Mouse (Mus musculus) left cerebral cortex, adult 8-10 months (tissue): ENCODE results near the gene Gm10203. TPM values are rescaled to one million over a fixed set of nuclear protein-coding genes. Genes with fewer than 3 reads are reported as not detected.
A peak's percentile ranks its signal among the peaks of the same experiment; 100 is the strongest.
"Not testable (repeated sequence)": the region's sequence is repeated elsewhere in the genome, so short reads cannot be mapped to it uniquely, and the experiment has no call there.

Experiments used
- DNase-seq, 2 experiments: peaks; one replicate each; pipeline ENCODE4 v3.0.0; 2022; ENCODE audit warnings: low spot score in 2 of 2
- total RNA-seq, 4 experiments: library from RNA; stranded (reverse); gene quantifications; 2 replicates each; pipeline ENCODE4 v1.2.4; 2022

The Gm10203 gene
- not detected for total RNA-seq

DNA sequence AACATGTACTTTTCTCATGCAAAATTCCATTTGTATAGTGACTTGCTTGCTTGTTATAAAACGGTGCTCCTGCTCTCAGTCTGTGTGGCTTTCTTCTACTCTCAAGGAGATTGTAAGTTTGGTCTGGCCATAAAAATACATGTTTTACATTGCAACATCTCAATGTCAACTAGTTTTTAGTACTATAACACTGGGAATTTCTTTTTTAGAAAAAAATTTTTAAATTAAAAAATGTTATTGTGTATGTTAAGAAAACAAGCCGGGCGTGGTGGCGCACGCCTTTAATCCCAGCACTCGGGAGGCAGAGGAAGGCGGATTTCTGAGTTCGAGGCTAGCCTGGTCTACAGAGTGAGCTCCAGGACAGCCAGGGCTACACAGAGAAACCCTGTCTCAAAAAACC lies at the start of gene Gm10203:
Gene Gm10203, plus strand, starts transcription at position 301 of the 400 bp plus-strand sequence.
- not testable (repeated sequence) for DNase-seq

DNA sequence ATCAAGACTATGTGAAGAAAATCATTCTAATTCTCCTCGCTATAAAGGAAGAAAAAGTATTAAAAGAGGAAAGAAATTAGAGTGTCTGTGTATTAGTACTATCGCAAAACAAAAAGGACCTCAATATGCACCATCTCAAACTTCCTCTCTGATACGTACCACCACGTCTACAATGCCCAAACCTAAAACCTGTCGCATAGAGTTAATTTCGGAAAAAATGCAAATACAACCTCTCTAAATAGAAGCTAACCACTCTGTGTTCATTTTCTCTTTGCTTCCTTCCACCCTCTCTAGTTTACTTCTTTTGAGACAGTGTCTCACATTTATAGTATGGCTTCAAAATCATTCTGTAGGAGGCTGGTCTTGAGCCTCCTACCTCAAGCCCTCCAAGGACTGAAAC lies 37.6 kb upstream of the Gm10203 start:
- DNase-seq: no peak

DNA sequence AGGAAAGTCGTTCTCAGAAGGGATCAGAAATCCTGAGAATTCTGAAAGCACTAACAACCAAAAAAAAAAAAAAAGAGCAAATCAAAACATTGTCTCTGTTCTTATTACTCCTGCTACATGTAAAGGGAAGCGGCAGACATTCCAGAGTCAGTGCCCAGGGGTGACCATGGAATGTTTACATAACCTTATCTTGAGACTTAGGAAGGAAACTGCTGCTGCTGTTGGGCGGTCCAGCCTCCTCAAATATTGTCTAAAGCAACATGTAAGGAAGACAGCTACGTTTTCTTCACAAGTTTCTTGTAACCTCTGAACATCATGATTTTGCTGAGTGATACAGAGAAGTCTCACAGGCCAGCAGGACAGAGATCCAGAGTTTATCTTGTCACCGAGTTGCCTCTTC lies 36.5 kb upstream of the Gm10203 start:
- no peak for DNase-seq

DNA sequence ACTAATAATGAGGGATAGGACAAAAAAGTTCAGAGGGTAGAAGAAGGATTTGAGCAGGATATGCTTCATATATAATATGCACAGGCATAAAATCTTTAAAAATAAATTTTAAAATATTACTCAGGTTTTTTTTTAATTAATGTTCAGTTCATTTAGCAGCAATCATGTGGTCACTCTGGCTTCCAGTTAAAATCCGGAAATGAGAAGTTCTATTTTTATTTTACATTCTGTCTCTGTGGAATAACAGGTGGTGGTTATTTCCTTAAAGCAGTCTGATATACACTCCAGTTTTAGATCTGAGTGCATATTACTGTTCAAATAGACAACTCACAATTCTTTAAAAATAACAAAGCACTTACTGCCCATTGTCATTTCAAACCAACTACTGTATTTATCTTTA lies 35.4 kb upstream of the Gm10203 start:
- no peak for DNase-seq

DNA sequence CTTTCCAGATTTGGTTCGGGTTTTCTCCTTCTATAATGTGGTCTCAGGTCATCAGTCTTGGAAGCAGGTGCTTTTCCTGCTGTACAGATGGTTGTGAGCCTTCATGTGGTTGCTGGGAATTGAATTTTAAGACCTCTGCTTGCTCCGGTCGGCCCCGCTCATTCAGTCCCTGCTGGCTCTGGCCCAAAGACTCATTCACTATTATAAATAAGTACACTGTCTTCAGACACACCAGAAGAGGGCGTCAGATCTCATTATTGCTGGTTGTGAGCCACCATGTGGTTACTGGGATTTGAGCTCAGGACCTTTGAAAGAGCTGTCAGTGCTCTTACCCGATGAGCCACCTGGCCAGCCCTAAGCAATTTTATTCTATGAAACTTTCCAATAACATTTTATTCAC lies 34.6 kb upstream of the Gm10203 start:
- no peak for DNase-seq

DNA sequence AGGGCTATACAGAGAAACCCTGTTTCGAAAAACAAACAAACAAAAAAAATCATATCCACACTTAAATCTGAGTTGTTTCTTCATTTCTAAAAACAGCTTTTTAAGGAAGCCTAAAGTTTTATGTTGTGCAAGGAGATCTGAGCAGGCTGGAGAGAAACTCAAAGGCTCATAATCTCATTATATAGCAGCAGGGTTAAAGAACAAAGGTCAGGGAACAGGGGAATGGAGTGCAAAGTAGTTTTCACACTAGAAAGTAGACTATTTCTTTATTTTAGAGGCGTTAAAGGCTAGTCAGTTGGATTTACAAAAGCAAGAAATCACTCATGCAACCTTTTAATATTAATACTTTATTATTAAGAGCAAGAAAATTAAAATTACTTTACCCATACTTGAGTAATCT lies 33.7 kb upstream of the Gm10203 start:
- DNase-seq: no peak

DNA sequence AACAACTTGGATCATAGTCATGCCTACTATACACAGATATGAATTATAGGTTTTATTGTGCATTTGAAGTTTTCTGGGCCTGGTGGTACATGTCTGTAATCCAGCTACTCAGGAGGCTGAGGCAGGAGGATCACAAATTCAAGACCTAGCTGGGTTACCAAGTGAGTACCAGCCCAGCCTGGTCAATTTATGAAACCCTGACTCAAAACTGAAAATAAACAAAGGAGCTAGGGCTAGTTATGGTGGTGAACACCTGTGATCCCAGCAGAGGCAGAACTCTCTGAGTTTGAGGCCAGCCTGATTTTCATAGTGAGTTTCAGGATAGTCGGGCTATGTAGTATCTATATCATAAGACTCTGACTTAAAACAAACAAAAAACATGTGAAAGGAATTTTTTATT lies 32.7 kb upstream of the Gm10203 start:
- DNase-seq: no peak

DNA sequence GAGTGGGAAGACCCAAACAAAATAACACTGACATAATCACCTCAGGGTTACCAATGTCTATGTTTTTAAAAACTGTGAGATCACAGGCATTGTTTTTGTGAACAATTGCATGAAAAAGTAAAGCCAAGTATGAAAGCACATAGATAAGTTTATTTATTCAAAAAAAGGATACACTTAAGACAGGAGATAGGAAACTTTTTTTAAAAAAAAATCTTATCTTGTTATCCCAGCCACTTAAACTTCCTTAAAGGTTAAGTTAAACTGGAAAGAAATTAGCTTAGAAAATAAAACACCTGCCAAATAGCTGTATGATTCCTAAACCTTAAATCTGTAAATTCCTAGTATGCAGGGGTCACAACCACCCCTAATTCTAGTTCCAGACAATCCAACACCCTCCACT lies 31.0 kb upstream of the Gm10203 start:
- DNase-seq: no peak

DNA sequence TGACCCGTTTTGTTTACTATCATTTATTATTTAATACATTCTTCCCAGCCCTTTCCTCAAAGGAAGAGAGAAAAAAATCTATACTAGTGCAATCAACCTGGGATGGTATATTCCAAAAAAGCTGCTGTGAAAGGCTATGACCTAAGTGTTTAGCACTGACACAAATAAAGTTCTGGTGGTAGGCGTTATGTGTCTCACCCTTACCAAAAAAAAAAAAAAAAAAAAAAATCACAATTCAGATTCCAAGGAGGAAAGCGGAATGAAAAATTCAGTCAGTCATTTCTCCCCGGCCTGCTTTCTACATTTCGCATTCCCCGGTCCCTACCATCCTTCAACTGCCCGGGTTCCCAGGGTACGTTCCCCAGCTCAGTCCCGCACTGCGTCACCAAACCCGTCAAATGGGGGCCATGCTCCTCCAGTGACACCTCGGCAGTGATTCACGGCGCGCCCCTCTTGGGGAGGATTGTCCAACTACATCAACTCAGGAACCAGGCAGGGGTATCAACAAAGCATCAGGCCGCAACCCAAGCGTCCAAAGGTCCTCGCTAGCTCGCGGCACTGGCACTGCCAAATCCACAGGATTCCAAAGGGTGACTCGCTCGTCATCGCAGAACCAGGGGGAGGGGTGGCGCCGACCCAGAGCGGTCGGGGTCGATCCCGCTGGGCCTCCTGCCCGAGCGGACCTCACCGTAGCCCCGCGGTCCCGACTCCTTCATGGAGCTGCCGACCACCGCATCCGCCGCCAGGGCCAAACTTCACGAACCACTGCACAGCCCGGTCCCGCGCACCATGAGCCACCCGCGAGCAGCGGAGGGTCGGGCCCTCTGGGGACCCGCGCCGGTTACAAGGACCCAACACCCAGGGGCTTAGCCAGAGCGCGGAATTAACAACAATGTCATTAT lies 29.5 kb upstream of the Gm10203 start:
- DNase-seq: peak; percentile 41 to 67

DNA sequence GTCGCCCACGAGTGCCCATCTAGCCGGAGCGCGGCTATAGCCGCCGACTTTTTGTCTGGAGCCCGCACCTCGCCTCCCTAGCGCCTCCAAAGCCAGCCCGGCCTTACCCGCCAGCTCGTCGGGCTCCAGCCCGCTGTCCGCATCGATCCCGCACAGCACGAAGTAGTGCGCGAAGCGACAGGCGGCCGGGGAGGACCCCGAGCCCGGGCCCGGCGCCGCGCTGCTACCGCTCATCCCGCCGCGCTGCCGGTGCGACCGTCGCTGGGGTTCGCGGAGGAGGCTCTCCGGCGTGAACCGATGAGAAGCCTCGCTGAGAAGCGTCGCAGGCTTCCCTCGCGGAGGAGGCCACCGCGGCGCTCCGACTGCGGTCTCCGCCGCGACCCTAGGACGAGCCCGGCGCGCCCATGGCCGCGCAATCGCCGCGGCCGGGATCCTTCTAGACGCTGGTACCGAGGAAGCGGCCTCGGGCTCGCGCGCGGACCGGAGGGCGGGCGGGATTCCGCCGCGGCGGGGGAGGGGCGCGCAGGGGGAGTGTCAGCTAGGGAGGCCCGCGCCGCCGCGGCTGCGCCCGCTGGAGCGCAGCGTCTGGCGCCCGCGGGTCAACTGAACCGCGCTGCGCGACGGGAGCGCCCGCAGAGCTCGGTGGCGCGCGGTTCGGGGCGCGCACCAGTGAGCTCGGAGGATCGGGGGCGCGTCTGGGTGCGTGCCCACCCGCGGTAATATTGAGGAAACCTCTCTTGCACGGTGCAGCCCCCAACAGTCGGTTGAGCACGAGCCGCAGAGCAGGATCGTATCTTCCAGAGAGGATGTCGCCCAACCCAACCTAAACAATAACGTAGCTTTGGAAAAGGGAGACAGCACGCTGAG lies 28.7 kb upstream of the Gm10203 start, which contains the start of gene Dennd5b:
Gene Dennd5b, minus strand, starts transcription at position 605 of the 867 bp plus-strand sequence.
- DNase-seq: peak; percentile 68 to 83

DNA sequence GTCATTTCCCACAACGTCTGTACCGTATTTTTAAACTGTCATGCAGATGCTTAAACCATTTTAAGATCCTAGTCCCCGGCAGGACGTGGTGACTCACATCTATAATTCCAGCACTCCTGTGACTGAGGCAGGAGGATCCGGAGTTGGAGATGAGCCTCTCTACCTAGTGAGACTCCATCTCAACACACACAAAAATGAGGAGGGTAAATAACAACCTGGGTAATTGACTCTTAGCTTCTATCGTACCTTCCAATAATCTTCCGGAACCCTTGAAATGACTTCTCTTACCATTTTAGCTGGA lies 28.1 kb upstream of the Gm10203 start:
- no peak for DNase-seq

DNA sequence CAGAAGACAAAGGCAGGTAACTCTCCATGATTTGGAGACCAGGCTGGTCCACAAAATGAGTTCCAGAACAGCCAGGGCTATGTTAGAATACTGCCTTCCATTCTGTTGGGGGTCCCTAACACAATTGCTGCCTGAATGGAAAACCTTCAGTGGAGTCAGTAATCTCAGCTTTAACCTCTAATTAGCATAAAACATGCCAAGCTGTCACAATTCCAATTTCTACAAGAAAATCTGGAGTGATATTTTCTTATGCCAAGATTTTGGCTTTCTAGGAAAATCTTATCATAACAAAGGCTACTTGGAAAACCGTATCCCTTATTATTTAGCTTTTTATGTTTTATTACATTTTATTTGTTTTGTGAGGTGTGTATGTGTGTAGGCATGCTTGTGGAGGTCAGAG lies 26.5 kb upstream of the Gm10203 start:
- no peak for DNase-seq

DNA sequence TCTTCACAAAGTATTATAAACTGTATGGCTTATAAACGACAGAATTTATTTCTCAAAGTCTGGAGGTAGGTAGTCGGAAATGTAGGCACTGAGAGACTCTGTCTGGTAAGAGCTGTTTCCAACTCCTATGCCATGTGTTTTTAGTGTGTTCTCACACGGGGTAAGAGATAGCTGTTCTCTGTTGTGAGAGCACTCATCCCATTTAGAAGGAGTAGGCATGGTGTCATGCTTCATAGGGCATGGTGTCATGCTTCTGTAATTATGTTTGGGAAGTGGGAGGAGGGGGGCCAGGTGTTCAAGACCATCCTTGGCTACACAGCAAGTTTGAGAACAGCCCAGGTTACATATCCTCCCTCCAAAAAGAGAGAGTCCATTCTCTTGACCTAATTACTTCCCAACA lies 22.4 kb upstream of the Gm10203 start:
- no peak for DNase-seq

DNA sequence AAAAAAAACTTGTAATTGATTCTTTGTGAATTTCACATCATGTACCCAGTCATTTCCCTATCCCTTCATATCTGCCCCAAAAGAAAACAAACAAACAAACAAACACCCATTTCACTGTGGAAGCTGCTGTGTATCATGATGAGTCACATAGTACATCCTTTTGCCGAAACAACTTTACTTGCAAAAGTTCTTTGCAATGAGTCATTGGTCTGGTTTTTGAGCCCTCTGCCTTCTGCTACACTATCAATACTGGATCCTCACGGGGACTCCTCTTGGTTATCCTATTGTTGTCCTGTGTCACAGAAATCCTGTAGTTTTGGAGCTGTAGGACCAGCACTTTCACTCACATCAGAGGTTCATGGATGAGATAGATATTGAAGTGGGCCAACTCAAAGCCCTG lies 21.1 kb upstream of the Gm10203 start:
- DNase-seq: no peak

DNA sequence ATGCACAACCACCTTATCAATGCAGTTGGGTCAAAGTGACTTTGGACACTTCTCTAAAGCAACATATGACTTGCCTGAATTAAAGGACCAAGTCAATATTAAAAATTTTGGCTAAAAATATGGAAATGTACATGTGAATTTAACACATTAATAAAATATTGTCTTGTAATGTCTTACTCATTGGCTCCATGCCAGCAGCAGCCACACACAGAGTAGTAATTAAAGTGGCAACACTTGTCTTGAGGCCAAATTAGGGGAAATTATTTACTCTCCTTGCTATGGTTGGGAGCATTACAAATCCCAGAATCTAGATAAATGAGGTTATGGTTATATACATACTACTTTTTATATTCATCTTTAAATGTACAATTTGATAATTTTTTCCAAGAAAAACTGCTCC lies 13.0 kb upstream of the Gm10203 start:
- DNase-seq: no peak

DNA sequence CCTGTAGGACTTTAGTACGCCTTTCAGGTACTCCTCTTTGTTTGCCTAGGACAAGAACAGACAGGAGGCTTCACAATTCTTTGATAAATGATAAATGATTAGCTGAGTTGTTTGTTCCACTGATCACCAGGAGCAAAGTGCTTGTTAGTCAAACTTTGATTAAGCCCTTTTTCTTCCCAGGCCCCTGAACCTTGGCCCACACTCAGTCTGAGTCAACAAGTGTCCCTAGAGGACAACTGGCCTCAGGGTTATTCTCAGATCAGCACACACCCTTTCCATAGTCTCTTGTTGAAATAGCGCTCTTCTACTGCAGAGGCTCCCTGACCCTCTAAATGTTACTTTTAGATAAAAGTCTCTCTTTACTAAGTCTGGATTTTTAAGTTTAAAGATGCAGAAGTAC lies 11.0 kb upstream of the Gm10203 start:
- no peak for DNase-seq

DNA sequence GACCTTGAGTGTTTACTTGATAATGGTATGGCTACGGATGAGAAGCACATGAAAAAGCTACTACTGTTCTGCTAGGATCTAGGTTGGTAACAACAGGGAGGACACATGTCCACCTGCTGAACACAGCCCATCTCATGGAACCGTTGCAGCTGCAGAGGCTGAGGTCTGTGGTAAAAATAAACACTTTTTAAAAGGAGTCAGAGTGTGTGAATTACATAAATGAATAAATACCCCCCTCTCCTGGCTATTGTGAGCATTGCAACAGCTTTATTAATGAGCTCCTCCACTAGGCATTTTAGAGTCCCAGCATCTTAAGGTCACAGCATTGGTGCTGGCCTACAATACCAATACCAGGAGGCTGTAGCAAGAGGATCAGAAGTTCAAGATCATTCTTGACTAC lies 10.1 kb upstream of the Gm10203 start:
- peak; percentile 10 to 14 for DNase-seq

DNA sequence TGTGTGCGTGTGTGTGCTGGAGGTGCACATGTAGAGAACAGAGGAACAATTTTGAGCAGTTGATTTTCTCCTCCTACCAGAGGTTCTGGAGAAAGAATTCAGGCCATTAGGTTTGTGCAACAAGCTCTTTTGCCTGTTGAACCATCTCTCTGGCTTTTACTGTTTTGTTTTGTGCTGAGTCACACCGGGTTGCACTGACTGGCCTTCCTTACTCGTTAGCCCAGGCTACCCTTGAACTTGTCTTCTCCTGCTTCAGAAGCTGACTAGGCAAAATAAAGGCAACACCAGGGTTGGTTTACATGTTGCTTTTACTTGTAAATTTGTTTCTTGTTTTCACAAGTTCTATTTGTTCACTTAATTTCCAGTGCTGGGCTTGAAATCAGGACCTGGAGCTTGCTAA lies 6.9 kb upstream of the Gm10203 start:
- no peak for DNase-seq

DNA sequence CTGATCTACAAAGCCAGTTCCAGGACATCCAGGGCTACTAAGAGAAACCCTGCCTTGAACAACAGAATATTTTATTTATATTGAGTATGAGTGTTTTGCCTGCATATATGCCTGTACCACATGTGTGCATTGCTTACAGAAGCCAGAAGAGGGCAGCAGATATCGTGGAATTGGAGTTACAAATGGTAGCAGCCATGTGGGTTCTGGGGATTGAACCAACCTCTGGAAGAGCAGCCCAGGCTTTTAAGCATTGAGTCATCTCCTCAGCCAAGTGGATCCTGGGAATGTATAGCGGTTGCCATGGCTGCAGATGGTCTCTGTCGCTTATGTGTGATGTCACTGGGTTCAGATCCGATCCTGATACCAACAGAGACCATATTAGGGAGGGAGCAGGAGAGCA lies 3.3 kb upstream of the Gm10203 start:
- no peak for DNase-seq

DNA sequence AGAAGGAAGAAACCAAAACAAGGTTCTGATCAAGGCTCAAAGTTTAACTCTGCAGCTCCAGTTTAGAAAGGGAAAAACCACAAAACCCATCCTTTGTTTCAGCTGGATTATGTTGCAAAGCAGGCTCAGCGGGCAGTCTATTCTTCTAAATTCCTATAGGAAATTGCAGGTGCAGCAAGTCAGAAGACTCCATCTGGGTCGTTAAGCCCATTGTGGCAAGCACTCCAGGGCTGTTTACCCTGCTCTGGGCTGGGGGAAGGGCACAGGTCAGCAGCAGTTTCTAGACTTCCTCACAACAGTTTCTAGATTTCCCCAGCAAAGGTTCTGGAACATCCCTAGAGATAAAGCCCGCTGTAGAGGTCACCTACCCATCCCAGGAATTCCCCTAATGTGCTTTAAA lies 1.1 kb downstream of the Gm10203 start:
- no peak for DNase-seq

DNA sequence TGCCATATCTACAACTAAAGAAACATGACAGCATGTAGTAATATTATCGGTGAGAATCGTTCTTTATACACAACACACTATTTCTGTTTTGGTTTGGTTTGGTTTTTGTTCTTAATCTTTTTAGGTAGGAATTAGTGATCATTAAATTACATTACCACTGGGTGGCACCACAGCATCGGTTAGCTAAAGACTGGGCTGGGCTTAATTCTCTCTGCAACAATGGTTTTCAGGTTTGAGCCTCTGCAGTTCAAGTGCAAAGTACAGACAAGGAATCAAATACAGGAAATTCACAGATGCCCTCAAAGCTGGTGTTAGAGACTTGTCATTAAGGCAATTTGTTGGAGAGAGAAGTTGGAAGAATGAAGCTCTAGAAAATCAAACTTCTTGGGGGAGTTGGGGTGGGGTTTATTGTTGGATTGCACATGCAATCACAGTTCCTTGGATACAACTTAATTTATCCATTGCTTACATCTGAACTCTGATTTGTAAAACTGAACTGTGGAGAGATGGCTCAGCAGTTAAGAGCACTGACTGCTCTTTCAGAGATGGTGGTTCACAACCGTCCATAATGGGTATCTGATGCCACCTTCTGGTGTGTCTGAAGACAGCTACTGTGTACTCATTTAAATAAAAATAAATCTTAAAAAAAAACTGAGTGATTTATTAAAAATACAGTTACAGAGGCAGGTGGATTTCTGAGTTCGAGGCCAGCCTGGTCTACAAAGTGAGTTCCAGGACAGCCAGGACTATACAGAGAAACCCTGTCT lies 2.5 kb downstream of the Gm10203 start:
- no peak for DNase-seq
